In genomic region chr15:6883816-6884215, GRCm38 (mm10) we compare ENCODE assay signal across 9 mouse cellular contexts. TPM values are rescaled to one million over a fixed set of nuclear protein-coding genes. Genes with fewer than 3 reads are reported as not detected.
DNase-seq lines count a peak whose midpoint lies in the region; ATAC-seq lines count a peak whose summit lies in the region.
"Had no signal": no experiment of that assay in that cellular context is flagged by ENCODE, and none has a peak within 500 bp of the region (broad histone marks: within the 10 kb centered on the region; RNA-seq: fewer than 3 reads in every experiment).

No protein-coding gene starts in this region.

- WGBS in midbrain, embryonic 10.5 days, result 45% methylated on average over 5 of the region's 5 CpGs
- 64% methylated on average over 5 of the region's 5 CpGs for WGBS in midbrain, embryonic 13.5 days

- no peak overlapping the region for H3K4me3 ChIP-seq in midbrain, embryonic 10.5 days
- no peak overlapping the region for H3K4me3 ChIP-seq in midbrain, embryonic 13.5 days (replicated peaks)
- H3K4me3 ChIP-seq: midbrain, embryonic 12.5 days had no signal

- no peak overlapping the region for H3K4me2 ChIP-seq in midbrain, embryonic 13.5 days (replicated peaks)
- H3K4me2 ChIP-seq: midbrain, embryonic 12.5 days had no signal

- no peaks in the 10 kb centered on the region for H3K4me1 ChIP-seq in midbrain, embryonic 10.5 days
- H3K4me1 ChIP-seq in midbrain, embryonic 13.5 days (replicated peaks), result no peaks in the 10 kb centered on the region
- H3K4me1 ChIP-seq: midbrain, embryonic 12.5 days had no signal

- H3K9me3 ChIP-seq in midbrain, embryonic 10.5 days (replicated peaks), result no peaks in the 10 kb centered on the region
- no peaks in the 10 kb centered on the region for H3K9me3 ChIP-seq in midbrain, embryonic 13.5 days
- H3K9me3 ChIP-seq: midbrain, embryonic 12.5 days had no signal

- no peak for ATAC-seq in midbrain, embryonic 13.5 days
- ATAC-seq in activated CD4-positive, CD25-positive, alpha-beta regulatory T cell, adult 4 months, result no peak

- H3K27ac ChIP-seq in midbrain, embryonic 10.5 days (replicated peaks), result no peak overlapping the region
- H3K27ac ChIP-seq in midbrain, embryonic 13.5 days, result no peak overlapping the region
- H3K27ac ChIP-seq: midbrain, embryonic 12.5 days had no signal

- peak; percentile 67 for DNase-seq in midbrain, embryonic 10.5 days (ENCODE audit: low spot score)
- peak; percentile 75 for DNase-seq in R1 (ENCODE audit: low read depth, low spot score)
- peak; percentile 30 for DNase-seq in cerebellum, adult 11 months
- peak; percentile 40 to 45 for DNase-seq in gastrocnemius, postnatal 36 days
- peak; percentile 56 for DNase-seq in left cerebral cortex, postnatal 4 days
- DNase-seq in right cerebral cortex, adult 18-20 months, result peak; percentile 52

- H3K36me3 ChIP-seq in midbrain, embryonic 10.5 days, result no peaks in the 10 kb centered on the region
- no peaks in the 10 kb centered on the region for H3K36me3 ChIP-seq in midbrain, embryonic 13.5 days
- H3K36me3 ChIP-seq: midbrain, embryonic 12.5 days had no signal

- H3K9ac ChIP-seq in midbrain, embryonic 13.5 days (replicated peaks), result no peak overlapping the region
- H3K9ac ChIP-seq: midbrain, embryonic 12.5 days had no signal

- no peaks in the 10 kb centered on the region for H3K27me3 ChIP-seq in midbrain, embryonic 10.5 days (ENCODE audit: low read depth, poor library complexity, severe bottlenecking)
- no peaks in the 10 kb centered on the region for H3K27me3 ChIP-seq in midbrain, embryonic 13.5 days

- intact Hi-C loops in gastrocnemius, postnatal 36 days (cut with DNase I), result loop anchor here (1.0 to 10.0 kb wide), 2 partner anchors 43 to 259 kb away; no protein-coding TSS in a partner anchor
- intact Hi-C loops in left cerebral cortex, postnatal 4 days (cut with DNase I), result no loop called here

RNA-seq across cellular contexts. Expression of gene Osmr, which starts 9.0 kb away (rescaled TPM):
- polyA plus RNA-seq in midbrain, embryonic 10.5 days (2016; fragmentation: Nextera tagmentation; extraction: Ambion mirVana), result 0.41 and 0.83 TPM in 2 replicates
- 0.96 and 1.3 TPM in 2 replicates for polyA plus RNA-seq in midbrain, embryonic 13.5 days (2015; fragmentation: Nextera tagmentation; extraction: Ambion mirVana)
- 1 to 10 TPM; 3.0 to 4.1 TPM for total RNA-seq in gastrocnemius, postnatal 36 days (2021)
- total RNA-seq in left cerebral cortex, postnatal 4 days (2021), result 1 to 10 TPM; 3.6 to 3.7 TPM
- under 1 TPM; 0.05 to 0.19 TPM for polyA plus RNA-seq in activated CD4-positive, CD25-positive, alpha-beta regulatory T cell, adult 4 months (2017; shearing (Covaris generic))
